10 mouse cellular contexts compared by ENCODE assay signal in genomic region chr3:130936336-130936735, GRCm38 (mm10).
DNase-seq lines count a peak whose midpoint lies in the region; ATAC-seq and TF ChIP-seq lines count a peak whose summit lies in the region.
"Had no signal": no experiment of that assay in that cellular context is flagged by ENCODE, and none has a peak within 500 bp of the region (broad histone marks: within the 10 kb centered on the region; RNA-seq: fewer than 3 reads in every experiment).

No protein-coding gene starts in this region.

- no peaks in the 10 kb centered on the region for H3K36me3 ChIP-seq in heart, embryonic 10.5 days
- H3K36me3 ChIP-seq in lung, embryonic 16.5 days (ENCODE audit: control insufficient read depth, insufficient read depth, low read length): no peaks in the 10 kb centered on the region
- H3K36me3 ChIP-seq in limb, embryonic 12.5 days: no peaks in the 10 kb centered on the region

- H3K4me2 ChIP-seq in lung, embryonic 16.5 days (ENCODE audit: low read depth, low read length): no peak overlapping the region
- H3K4me2 ChIP-seq in limb, embryonic 12.5 days: no peak overlapping the region; the same call in 1 of the 2 replicates

- no peak for TF ChIP-seq CTCF in layer of hippocampus, adult 2 months (conservative IDR thresholded peaks at IDR 0.05)

- 13% methylated on average over 7 of the region's 7 CpGs for WGBS in heart, embryonic 10.5 days
- WGBS in lung, embryonic 16.5 days: 38% methylated on average over 7 of the region's 7 CpGs
- 20% methylated on average over 7 of the region's 7 CpGs for WGBS in limb, embryonic 12.5 days

- DNase-seq in heart, embryonic 10.5 days (ENCODE audit: low spot score): peak; percentile 79
- DNase-seq in heart, adult 8-10 months (ENCODE audit: low spot score): no peak
- DNase-seq in lung, postnatal 4 days: no peak
- peak; percentile 80 for DNase-seq in thymus, postnatal 4 days
- no peak for DNase-seq in layer of hippocampus, adult 2 months (ENCODE audit: low spot score in 2 of 2)
- DNase-seq in spleen, postnatal 36 days (ENCODE audit: low spot score in 2 of 2): no peak
- DNase-seq: cerebellum, postnatal 25 days; layer of hippocampus, adult 9-11 months had no signal

- peaks cover 21% of the 10 kb centered on the region for H3K4me1 ChIP-seq in heart, embryonic 10.5 days
- H3K4me1 ChIP-seq in lung, embryonic 16.5 days (replicated peaks; ENCODE audit: control insufficient read depth, insufficient read depth, low read length): peaks cover 10% of the 10 kb centered on the region
- peaks cover 21% of the 10 kb centered on the region for H3K4me1 ChIP-seq in limb, embryonic 12.5 days (replicated peaks)

- H3K9ac ChIP-seq in lung, embryonic 16.5 days (ENCODE audit: low read length): no peak overlapping the region
- no peak overlapping the region for H3K9ac ChIP-seq in limb, embryonic 12.5 days (replicated peaks)

- no peaks in the 10 kb centered on the region for H3K9me3 ChIP-seq in heart, embryonic 10.5 days
- no peaks in the 10 kb centered on the region for H3K9me3 ChIP-seq in lung, embryonic 16.5 days (ENCODE audit: control insufficient read depth, low read length)
- H3K9me3 ChIP-seq in limb, embryonic 12.5 days: no peaks in the 10 kb centered on the region

- 0 out of 2 replicates have a peak, but pooled peaks have one; percentile 24 for ATAC-seq in lung, embryonic 16.5 days (ENCODE audit: low read depth)
- no peak for ATAC-seq in limb, embryonic 12.5 days (ENCODE audit: insufficient number of reproducible peaks, insufficient read depth, low FRiP score, low TSS enrichment, low read depth)

- H3K27me3 ChIP-seq in heart, embryonic 10.5 days (ENCODE audit: insufficient read depth, poor library complexity, severe bottlenecking): no peaks in the 10 kb centered on the region
- no peaks in the 10 kb centered on the region for H3K27me3 ChIP-seq in lung, embryonic 16.5 days (ENCODE audit: control insufficient read depth, insufficient read depth, low read depth, low read length)
- no peaks in the 10 kb centered on the region; the same call in 1 of the 2 replicates for H3K27me3 ChIP-seq in limb, embryonic 12.5 days

- peak overlapping the region; percentile 27 for H3K4me3 ChIP-seq in heart, embryonic 10.5 days
- no peak overlapping the region for H3K4me3 ChIP-seq in lung, embryonic 16.5 days (ENCODE audit: low read length)
- H3K4me3 ChIP-seq in limb, embryonic 12.5 days (replicated peaks): no peak overlapping the region
- H3K4me3 ChIP-seq in layer of hippocampus, adult 2 months: no peak overlapping the region

- H3K27ac ChIP-seq in heart, embryonic 10.5 days: peak overlapping the region; percentile 73
- H3K27ac ChIP-seq in lung, embryonic 16.5 days (ENCODE audit: low read length): no peak overlapping the region
- H3K27ac ChIP-seq in limb, embryonic 12.5 days: peak overlapping the region; percentile 8; the same call in 1 of the 2 replicates
- H3K27ac ChIP-seq in layer of hippocampus, adult 2 months: no peak overlapping the region

Comparison
In these comparisons a context has a peak if more than half of its experiments do, and no peak if none do; other contexts are left out.
1. DNase-seq: peak in heart, embryonic 10.5 days (single experiment) and thymus, postnatal 4 days (single experiment); none in heart, adult 8-10 months (single experiment), lung, postnatal 4 days (0 of 2), layer of hippocampus, adult 2 months (0 of 2) and spleen, postnatal 36 days (0 of 2).
2. H3K27ac ChIP-seq: peak in heart, embryonic 10.5 days (single experiment) and limb, embryonic 12.5 days (single experiment); none in lung, embryonic 16.5 days (single experiment) and layer of hippocampus, adult 2 months (single experiment).